Mouse (Mus musculus): ENCODE data around the gene Kcnd3. TPM values are rescaled to one million over a fixed set of nuclear protein-coding genes. Genes with fewer than 3 reads are reported as not detected.

Kcnd3 gene
- polyA plus RNA-seq, 1 experiment, result 10.4 TPM

GRCm38 (mm10) chr3:105528860-105529259 lies 76.7 kb downstream of the Kcnd3 start:
- no peak for DNase-seq (ENCODE audit: low spot score)

DNA sequence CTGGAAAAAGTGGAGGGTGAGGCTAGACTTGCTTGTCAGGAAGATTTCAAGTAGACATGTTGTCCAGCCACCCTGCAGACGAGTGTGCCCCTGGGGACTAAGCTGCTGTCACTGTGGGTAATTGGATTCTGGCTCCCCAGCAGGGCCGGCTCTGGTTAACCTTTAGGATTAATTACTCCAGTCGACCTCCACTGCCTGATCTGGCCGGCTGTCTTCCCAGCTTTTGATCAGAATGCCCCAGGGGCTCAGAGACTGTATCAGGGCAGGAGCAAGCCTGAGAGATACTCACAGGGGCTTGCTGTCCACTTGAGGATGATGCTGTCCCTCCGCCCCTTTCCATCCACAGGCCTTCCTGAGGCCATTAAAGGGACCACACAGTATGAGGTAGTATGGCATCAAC lies 77.6 kb downstream of the Kcnd3 start:
- DNase-seq (ENCODE audit: low spot score), result no peak

DNA sequence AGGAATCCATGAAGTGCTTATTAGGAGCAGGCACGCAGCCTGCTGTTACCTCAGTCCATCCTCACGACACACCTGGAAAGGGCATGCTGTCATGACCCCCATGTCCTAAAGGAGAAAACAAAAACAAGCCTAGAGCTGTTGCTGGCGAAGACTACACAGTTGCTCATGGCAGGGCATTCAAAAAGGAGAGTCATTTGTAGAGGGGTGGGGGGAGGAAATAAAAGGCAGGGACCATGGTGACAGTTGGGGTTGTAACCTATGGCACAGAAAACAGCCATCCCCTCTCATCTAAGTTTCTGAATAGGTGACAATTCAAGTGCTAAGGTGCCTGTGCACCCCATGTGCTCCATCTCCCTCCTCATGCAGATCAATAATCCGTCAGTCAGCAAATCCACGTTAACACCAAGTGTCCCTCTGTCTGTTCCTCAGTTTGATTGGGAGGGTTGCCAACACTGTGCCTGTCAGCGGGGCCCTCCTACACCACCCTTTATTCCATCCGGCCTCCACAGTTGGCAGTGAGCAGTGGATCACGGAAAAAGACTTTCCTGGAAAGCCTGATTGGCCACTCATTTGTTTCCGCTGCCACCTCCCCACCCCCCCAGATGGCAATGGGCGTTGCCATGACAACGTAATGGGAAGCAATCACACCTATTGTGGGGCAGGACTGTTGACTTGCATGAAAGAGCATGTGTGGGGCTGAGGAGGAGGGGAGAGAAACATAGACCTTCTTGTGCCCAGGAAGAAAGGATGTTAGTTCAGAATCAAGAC lies 78.4 kb downstream of the Kcnd3 start:
- DNase-seq (ENCODE audit: low spot score), result no peak

DNA sequence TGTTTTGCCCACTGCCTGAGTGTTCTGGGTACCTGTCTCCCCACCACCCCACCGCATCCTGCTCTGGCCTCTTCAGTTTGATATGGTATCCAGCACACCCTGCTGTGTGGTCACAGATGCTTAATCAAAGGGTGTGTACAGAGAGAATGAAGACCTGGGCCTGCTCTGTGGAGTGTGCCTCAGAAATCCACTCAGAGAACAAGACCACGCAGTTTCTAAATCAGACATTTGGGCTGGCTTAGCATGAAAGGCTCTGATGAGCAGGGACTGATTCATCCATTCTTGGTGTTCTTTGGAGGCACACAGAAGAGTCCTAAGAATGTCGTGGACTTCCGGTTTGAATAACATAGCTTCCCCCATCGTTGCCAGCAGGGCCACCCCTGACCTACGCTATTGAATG lies 86.3 kb downstream of the Kcnd3 start:
- no peak for DNase-seq (ENCODE audit: low spot score)

DNA sequence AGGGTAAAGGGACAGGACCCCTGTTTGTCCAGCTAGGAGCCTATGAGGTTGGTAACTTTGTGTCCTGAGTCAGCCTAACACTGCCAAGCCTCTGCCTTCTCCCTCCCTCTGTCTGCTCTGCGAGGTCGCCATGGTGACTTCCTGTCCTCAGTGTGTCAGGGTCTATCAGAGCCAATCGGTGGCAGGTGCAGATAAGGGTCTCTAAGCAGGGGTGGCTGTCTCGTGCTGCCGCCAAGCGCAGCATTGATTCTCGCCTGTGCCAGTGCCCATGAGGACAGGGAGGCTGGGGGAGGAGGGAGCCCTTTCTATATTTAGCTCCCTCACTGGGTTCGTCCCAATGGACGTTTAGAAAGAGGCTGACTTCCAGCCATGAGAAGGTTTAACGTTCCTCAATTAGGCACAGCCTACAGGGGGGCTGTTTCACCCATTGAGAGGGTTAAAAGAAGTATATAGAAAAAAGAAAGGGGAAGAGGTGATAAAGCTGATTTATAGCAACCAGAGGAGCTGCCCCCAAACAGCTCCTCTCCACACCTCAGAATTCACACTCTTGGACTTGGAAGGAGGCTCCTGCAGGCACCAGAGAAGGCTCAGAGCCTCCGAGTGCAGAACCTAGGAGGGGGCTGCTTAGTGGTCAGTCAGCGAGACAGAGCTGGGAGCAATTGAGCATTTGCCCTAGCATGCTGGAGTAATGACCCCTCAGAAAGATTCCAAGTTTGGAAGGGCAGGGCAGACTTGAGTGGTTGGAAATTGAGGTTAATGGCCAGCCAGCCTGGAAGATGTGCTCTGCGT lies 86.9 kb downstream of the Kcnd3 start:
- no peak for DNase-seq (ENCODE audit: low spot score)

DNA sequence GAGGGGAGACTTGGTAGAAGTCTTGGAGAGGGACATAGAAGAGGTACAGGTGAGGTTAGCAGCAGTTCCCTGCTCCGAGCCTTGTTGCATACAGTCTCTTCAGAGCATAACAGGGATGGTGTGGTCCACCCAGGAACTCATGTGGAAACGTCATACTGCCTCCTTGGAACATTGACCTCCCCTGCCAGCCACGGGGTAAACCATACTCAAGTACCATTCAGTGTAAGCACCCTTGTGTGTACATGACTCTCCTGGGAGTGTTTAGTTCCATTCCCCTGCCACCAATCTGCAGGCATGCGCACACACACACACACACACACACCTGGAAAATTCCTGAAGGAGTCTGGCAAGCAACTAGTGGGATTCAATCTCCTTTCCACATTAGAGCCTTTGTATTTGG lies 90.6 kb downstream of the Kcnd3 start:
- DNase-seq (ENCODE audit: low spot score), result no peak

- DNase-seq (ENCODE audit: low spot score), result no peak
These were observed 92.0 kb downstream of the Kcnd3 start for GRCm38 (mm10) chr3:105544106-105544505.

GRCm38 (mm10) chr3:105546611-105547071 lies 94.5 kb downstream of the Kcnd3 start:
- DNase-seq (ENCODE audit: low spot score), result no peak

DNA sequence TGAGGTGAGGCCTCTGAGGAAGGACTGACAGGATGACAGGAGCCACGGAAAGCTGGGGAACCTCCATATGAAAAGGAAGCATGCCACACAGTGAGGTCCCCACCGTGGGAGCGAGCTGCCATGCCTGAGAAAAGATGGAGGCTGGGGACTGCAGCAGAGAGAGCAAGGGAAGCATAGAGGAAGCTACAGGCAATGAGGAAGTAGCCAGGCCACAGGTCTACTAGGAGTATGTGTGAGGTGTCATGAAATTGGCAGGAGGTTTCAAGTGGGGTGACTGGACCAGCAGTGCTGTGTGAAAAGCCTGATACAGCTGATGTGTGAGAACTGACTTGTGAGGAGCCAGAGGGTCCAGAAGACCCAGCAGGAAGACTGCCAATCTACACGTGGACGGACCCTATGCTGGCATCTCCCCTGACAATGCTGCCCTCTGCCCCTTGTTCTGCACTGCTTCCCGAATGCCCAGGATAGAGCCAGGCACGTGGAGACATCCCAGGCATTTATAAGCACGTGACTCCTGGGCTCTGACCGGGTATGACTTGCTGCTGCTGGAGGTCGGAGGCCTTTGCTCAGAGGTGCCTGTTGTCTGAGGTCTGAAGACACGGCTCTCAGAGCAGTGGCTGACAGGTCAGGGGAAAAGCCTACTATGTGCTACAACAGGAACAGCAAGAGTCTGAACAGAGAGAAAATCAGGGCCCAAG lies 96.1 kb downstream of the Kcnd3 start:
- no peak for DNase-seq (ENCODE audit: low spot score)

DNA sequence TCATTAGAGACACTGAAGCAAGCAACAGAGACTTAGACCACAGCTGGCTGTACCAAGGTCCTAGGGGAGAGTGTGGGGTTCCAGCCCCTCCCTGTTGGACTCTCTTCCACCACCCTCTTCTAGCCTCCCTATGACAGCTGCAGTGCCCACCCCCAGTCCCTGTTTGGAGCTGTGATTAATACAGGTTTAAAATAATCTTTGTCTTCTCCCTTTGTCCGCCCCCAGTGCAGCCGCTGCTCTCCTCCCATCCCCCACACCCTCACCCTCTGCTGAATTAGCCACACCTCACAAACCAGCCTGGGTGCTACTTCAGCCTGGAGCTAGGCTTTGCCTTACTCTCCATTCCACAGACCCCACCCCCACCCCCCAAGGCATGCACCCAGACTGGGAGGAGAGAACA lies 107.3 kb downstream of the Kcnd3 start:
- no peak for DNase-seq (ENCODE audit: low spot score)

- no peak for DNase-seq (ENCODE audit: low spot score)
These were observed 114.8 kb downstream of the Kcnd3 start for GRCm38 (mm10) chr3:105566973-105567372.

DNA sequence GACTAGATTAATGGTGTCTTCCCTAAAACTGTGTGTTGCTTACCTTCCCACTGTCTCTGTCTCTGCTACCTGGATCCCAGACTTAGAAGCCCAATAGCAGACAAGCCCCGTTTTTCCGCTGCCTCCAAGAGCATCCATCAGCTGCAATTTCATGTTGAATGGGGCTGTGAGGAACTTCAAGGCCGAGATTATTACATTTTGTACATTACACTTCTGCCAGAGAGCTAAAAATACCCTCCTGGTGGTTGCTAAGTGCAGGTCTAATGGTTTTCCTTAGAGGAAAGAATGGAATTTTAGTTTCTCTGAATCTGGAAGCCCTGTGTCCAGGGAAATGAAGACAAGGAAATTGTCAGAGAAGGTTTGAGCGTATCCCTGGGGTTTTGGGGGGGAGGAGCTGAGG lies 115.3 kb downstream of the Kcnd3 start:
- no peak for DNase-seq (ENCODE audit: low spot score)

GRCm38 (mm10) chr3:105568403-105568802 lies 116.3 kb downstream of the Kcnd3 start:
- no peak for DNase-seq (ENCODE audit: low spot score)

GRCm38 (mm10) chr3:105568851-105569250 lies 116.7 kb downstream of the Kcnd3 start:
- no peak for DNase-seq (ENCODE audit: low spot score)

GRCm38 (mm10) chr3:105569310-105569752 lies 117.2 kb downstream of the Kcnd3 start:
- no peak for DNase-seq (ENCODE audit: low spot score)

DNA sequence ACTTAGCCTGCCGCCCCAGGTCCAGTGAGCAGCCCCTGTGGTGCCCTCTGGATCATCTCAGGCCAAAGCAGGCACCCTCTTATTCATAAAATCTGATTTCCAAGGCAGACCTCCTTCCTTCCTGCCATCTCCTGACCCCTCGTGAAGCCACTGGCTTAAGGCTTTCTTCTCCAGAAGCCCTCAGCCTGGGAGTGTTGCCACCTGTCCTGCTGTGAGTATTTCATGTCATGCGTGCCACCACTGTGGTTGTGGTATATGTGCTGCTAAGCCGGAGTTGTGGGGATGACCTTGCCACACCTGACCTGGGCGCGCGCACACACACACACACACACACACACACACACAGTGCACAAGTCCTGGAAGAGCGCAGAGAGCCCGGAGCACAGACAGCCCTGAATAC lies 117.8 kb downstream of the Kcnd3 start:
- no peak for DNase-seq (ENCODE audit: low spot score)

GRCm38 (mm10) chr3:105570818-105571217 lies 118.7 kb downstream of the Kcnd3 start:
- no peak for DNase-seq (ENCODE audit: low spot score)

DNA sequence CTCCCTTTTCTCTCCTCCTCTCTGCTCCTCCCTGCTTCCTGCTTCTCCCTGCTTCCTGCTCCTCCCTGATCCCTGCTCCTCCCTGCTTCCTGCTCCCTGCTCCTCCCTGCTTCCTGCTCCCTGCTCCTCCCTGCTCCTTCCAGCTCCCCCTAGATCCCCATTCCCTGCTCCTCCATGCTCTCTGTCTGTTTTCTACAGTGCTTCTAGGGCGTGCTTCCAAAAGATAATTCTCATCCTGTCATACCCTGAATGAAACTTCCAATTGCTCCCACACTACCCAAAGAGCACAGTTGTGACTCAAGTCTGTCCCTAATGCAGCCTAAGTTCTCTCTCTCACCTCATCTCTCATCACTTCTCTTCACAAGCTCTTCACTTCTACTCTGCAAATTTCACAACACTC lies 119.8 kb downstream of the Kcnd3 start:
- DNase-seq (ENCODE audit: low spot score), result no peak

DNA sequence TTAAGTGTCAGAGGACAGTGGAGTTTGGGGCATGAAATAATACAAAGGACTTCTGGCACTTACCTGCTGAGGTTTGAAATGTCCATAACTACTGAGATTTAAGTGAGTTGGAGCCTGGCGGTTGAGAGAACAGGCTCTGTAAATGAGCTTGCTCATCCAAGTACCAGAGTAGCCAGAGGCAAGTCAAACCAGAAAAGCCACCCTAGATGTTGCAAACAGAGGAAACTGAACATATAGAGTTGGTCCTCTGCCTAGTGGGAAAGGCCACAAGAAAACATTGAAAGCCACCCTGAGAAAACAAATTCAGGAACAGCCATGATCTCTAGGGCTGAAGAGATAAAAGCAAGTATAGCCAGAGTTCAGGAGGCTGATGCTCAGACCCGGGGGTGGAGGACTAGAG lies 121.0 kb downstream of the Kcnd3 start:
- DNase-seq (ENCODE audit: low spot score), result no peak

DNA sequence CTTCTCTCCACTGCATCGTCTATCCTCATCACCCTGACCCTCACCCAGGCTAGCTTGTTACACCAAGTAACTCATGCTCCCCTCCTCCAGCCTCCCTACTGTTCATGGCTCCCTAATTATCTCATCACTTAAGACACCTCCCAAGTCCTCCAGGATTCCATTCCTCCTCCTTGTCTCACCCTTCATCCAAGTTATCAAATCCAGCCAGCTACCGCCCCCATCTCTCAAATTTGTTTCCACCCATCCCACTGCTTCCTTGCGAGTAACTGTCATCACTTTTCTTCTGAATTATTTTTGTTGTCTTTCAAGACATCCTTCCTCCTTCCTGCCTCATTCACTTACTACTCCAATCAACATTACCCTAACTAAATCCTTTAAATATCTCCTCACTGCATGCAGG lies 126.2 kb downstream of the Kcnd3 start:
- DNase-seq (ENCODE audit: low spot score), result no peak

- no peak for DNase-seq (ENCODE audit: low spot score)
These were observed 129.0 kb downstream of the Kcnd3 start for GRCm38 (mm10) chr3:105581119-105581518.

GRCm38 (mm10) chr3:105585734-105586159 lies 133.6 kb downstream of the Kcnd3 start:
- DNase-seq (ENCODE audit: low spot score), result no peak
